Mouse (Mus musculus) left cerebral cortex, adult 9 months (tissue): ENCODE measurements at regions not wholly inside any gene's neighbourhood (a gene's known extent, or its start where the extent isn't known, plus 50 kb on each side); places are given as distances from the start of the nearest gene placed in this dataset.
A peak's percentile ranks its signal among the peaks of the same experiment; 100 is the strongest.

Source experiments
- DNase-seq, 2 experiments: peaks; one replicate each; pipeline ENCODE4 v3.0.0; 2022; ENCODE audit warnings: low spot score in 2 of 2

DNA sequence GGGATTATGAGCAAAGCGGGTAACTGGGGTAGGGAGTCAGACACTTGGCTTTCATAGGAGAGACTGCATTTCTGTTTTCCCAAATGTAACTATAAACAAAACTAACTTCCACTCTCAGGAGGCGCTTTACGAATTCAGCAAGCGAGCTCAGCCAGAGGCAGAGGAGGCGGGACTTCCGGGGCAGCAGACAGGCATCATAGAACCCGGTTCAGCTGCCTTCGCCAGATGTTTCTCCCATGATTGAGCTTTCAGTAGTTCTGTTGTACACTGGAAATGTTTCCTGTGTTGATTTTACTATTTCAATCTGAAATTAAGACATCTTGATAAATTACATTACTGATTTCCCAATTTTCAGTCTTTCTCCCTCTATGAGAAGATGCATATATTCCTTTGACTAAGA lies 92.9 kb downstream of the Zfp365 start:
- no peak for DNase-seq

DNA sequence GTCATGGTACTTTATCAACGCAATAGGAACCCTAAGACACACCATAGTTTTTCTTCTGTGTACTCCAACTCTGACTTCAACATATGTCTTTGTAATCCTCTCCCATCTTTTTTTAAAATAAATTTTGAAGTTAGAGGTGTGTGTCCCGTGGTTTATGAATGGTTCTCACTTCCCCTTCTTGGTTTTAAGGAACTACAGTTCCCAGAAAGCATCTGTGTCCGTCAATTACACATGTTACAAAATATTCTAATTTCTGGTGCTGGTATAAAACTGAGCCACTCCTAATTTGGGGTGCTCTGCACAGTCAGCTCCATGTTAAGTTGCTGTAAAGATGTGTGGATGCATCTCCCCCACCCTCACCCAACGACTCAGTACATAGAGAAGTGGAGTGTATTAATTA lies 98.6 kb downstream of the Zfp365 start:
- no peak for DNase-seq

DNA sequence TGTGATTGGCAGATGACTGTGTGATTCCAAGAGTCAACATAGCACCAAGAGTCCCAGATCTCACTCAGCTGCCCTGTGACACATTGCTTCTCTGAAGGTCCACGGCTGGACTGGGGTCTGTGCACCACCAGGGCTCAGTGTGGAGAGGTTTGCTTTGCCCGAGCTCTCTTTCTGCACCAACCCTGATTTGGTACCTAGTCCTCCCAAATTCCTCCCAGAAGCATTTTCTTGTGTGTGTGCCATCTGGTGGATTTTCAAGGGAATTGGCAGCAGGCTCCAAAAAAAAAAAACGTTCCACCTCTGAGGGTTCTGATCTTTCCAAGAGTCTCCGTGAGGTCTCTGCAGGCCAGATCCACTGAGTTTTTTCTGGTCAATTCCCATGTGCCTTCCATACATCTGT lies 107.3 kb downstream of the Zfp365 start:
- peak in 1 of 2 experiments; percentile 11 for DNase-seq

DNA sequence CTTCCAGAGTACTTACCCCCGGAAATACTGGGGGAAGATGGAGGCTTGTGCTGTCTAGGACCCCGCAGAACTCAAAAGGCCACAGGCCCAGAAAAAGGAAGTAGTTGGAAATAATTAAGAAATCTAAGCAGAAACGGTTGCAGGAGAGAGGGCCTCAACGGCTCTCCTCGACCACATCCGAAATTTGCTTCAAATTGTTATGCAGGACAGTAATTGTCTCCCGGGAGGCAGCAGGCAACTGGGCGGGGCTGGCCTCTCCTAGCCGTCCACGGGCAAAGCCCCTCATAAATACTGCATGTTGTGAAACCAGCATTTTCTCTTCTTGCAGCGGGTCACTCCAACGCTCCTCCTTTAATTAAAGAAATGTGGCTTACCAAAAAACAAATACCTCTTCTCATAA lies 107.8 kb downstream of the Zfp365 start:
- DNase-seq = no peak

DNA sequence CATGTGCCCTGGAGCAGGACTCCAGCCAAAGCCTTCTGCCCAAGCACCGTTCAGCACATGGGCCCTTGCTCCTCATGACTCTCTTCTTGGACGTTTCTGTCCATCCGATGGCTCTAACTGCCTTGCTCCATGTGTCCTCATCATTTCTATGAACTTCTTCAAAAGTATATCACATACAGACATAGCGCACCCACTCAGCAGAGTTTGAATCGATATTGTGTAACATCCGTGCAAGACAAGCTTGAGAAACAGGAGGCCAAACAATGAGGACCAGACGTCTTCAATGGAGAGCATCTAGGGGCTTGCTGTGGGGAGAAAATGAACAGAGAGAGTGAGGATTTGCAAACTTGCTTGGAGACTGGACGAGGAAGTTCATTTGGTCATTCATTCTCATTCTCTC lies 110.3 kb downstream of the Zfp365 start:
- DNase-seq = no peak

DNA sequence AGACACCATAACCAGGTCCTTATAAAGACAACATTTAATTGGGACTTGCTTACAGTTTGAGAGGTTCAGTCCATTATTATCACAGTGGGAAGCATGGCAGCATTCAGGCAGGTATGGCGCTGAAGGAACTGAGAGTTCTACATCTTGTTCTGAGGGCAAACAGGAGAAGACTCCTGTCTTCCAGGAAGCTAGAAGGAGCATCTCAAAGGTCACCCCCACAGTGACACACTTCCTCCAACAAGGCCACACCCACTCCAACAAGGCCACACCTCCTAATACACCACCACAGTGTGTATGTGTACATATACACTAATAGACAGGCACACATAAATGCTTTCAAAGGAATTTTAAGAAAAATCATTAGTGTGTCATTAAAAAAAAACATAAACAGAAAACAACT lies 110.8 kb downstream of the Zfp365 start:
- DNase-seq = no peak

DNA sequence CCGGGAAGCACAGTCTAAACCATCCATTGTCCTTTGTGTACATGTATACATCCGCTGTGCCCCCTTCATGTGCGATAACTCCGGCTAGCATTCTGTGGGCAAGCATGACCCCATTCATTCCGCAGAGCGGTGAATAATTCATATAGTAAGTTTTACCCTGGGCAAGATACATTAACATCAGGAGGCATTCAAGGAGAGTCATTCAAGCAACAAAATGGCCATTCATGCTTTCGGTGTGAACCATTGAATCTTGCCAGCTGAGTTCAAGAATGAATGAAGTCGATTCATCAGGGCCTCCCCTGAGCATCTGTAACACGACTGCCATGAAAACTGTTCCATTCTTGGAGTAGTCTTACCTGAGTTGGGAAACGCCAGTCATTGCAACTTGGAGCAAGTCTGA lies 113.5 kb downstream of the Zfp365 start:
- DNase-seq = no peak

DNA sequence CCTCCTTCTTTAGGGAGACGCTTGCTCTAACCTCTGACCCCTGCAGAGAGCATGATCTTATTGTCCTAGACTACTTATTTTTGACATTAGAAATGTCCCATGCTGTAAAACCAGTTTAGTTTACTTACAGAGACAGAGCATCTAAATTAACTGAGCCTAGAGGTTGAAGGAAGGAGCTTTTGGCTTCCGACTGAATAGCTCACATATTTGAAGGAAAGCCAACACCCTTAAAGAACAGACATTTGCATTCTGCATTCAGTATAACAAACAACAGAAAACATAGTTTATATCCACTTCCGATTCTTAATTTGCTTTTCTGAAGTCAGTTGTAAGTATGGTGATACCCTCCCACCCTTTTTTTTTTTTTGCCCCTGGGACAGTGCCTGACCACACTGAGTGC lies 119.3 kb downstream of the Zfp365 start:
- no peak for DNase-seq

DNA sequence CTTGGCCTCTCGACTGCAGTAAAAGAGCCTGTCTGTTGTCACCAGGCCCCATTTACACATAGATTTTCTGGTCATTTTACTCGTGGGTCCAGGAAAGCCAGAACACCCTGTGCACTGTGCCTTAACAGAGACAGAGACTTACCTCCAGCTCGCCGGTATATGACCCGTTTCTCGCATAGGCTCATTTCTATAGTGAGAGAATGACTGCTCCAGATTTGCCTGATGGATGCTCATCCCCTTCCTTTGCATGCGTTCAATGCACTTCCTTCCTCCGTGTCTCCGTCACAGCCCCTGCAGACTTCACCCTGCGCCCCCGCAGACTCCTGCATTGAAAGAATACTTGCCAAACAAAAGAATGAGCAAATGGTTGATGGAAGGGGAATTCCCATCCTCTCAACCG lies 122.8 kb downstream of the Zfp365 start:
- DNase-seq = no peak

DNA sequence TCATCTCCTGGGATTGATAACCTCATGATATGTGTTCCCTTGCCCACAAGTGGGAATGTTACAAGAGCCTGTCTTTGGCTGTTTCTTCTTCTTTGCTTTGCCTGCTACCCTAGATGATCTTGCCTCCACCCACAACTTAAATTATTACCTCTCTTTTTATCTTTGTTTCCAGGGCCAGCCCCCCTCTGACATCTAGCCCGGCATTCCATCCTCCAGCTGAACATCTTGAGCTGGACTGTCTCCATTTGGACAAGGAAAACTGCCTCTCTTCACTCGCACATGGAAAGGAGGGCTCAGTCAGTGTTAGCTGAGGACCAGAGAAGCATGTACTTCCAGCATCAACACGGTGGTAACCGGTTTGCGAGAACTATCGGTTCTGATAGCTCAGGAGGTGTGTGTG lies 124.3 kb downstream of the Zfp365 start:
- DNase-seq = no peak

DNA sequence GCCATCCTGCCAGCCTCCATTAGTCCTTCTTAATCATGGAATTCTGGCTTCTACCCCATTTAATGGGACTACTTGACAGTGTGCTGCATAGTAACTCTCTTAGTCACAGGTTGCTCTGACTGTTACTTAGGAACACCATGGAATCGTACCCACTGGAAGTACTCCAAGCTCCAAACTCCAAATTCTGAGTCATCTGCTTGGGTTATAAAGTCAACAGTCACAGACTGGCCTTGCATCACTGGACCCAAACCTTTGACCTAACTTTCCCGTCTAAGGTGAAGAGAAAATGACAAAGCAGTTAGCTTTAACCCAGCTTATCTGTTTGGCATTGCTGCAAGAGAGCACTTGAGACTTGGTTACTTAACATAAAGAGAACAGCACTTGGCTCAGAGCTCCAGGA lies 126.9 kb downstream of the Zfp365 start:
- no peak for DNase-seq

DNA sequence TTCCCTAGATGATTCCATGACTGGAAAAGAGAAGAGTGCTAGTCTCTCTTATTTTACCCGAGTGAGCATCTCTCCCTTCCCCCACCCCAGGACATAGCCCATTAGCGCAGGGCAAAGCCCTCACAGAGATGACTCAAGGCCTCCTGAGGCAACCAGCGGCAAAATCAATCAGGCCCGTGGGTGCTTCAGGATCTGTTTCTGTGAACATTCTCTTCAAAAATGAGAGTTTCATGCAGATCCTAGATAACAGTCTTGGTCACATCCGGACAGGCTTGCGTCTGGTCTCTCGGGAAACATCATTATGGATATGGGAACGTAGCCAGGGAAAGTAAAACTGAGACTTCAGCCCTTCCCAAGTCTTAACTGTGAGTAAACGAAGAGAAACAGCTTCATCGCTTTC lies 134.1 kb downstream of the Zfp365 start:
- no peak for DNase-seq

DNA sequence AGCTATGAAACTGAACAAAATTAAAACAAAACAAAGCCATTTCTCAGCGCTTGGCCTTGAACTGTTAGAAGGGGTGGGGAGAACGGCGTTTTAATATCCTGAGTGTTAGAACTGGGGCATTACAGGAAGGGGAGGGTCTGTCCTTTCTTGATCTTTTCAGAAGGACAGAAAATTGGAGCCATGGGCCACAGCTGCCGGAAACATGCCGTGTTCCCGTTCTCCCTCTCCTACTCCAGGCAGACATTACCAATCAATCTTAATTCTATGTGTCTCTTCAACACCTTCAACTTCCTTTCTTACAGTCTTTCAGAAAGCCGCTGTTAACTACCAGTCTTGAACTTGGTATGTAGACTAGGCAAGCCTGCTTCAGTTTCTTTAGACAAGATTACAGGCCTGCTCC lies 134.7 kb downstream of the Zfp365 start:
- no peak for DNase-seq

- DNase-seq = no peak
Measured at GRCm38 (mm10) chr10:67776851-67777250, 135.6 kb downstream of the Zfp365 start.

DNA sequence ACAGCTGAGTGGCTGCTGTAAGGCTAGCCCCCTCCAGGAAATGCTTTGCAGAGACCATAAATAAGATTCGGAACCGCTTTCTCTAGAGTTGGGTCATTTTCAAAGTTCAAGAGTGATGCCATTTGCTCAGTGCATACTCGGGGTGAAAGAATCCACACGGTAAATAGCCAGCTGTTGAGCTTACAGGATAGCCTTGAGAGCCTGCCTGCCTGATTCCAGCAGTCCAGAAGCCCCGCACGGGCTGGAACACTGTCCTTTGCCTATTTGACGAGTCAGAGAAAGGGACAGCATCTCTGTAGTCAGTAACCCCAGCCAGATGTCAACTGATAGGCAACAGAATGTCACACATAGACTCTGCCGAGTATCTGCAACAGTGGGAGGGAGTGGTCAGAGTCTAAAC lies 140.7 kb downstream of the Zfp365 start:
- DNase-seq = no peak

- DNase-seq = peak in 1 of 2 experiments; percentile 45
Measured at GRCm38 (mm10) chr10:67766099-67766498, 146.4 kb downstream of the Zfp365 start.

- no peak for DNase-seq
Measured at GRCm38 (mm10) chr10:67760424-67760823, 152.0 kb downstream of the Zfp365 start.

- no peak for DNase-seq
Measured at GRCm38 (mm10) chr10:67748121-67748520, 164.3 kb downstream of the Zfp365 start.

DNA sequence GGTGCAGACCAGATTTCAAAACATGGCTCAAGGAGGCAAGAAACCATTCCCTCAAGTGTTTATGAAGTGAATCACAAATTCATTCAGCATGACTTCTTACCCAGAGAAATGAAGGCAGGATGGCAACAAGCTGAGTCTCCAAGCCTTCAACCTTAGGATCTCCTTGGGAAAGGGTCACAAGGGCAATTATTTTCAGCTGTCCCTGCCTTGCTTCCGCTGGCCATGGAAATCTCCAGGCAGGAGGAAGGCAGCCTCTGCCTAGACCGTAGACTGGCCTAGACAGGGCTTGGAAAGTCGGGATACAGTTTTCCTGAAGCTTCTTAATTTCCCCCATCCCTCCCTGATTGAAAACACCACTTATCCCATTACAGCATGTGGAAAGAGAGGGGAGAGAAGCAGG lies 165.0 kb downstream of the Zfp365 start:
- no peak for DNase-seq

GRCm38 (mm10) chr10:67746140-67746539 lies 166.3 kb downstream of the Zfp365 start:
- peak in 1 of 2 experiments; percentile 8 for DNase-seq

GRCm38 (mm10) chr10:67743561-67743960 lies 168.9 kb downstream of the Zfp365 start:
- no peak for DNase-seq

- DNase-seq = no peak
Measured at GRCm38 (mm10) chr10:67742824-67743223, 169.6 kb downstream of the Zfp365 start.

DNA sequence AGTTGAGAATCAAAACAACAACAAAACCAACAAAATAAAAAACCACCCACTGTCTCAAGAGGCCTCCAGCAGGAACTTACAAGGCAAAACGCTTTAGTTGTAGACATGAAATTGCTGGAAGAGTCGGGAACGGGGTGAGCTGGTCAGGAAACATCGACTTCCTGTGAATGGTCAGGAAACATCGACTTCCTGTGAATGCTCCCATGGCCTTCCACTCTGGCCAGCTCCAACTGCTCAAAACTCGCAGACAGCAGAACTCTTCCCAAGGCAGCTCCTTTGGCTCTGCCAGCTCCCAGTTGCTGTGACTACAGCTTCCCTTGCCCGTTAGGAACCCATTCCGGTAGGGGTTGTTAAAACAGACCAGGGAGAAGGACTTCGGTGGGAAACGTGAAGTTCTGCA lies 170.2 kb downstream of the Zfp365 start:
- no peak for DNase-seq

DNA sequence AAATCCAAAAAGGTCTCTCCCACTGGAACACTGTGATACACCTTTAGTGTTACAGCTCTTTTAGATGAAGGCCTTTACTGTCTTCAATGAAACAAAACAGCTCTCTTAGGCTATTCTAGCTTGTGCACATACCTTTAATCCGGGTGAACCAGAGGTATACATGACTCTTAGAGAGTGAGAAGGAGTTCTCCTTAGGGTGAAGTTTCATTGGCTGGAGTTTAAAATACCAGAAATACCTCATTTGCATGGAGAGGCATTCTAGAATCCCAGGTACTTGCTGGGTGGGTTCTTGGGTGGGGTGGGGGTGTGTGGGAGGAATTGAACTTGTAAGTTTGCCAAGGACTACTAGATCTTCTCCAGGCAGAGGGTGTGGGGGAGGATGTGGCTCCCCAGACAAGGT lies 173.3 kb downstream of the Zfp365 start:
- DNase-seq = no peak

GRCm38 (mm10) chr10:67736636-67737035 lies 175.8 kb downstream of the Zfp365 start:
- no peak for DNase-seq
